Mouse (Mus musculus): ENCODE data around the gene Gprc5b. TPM values are rescaled to one million over a fixed set of nuclear protein-coding genes. Genes with fewer than 3 reads are reported as not detected.

Gprc5b gene
- 0.04 and 0.32 TPM in 2 replicates for total RNA-seq (2015)
- 0.12 TPM in 1 of 2 replicates, not detected in the other for total RNA-seq (2017)

- ATAC-seq (ENCODE audit: poor library complexity, severe bottlenecking): peak; percentile 73
These were observed at the start of gene Gprc5b for GRCm38 (mm10) chr7:118995007-118995406. TSS of gene Gprc5b (minus strand) at chr7:118995211.

GRCm38 (mm10) chr7:119041502-119041901 lies 46.5 kb upstream of the Gprc5b start:
- ATAC-seq (ENCODE audit: poor library complexity, severe bottlenecking): no peak

GRCm38 (mm10) chr7:119037581-119037980 lies 42.6 kb upstream of the Gprc5b start:
- ATAC-seq (ENCODE audit: poor library complexity, severe bottlenecking): no peak

- no peak for ATAC-seq (ENCODE audit: poor library complexity, severe bottlenecking)
These were observed 39.4 kb upstream of the Gprc5b start for GRCm38 (mm10) chr7:119034243-119034961.

DNA sequence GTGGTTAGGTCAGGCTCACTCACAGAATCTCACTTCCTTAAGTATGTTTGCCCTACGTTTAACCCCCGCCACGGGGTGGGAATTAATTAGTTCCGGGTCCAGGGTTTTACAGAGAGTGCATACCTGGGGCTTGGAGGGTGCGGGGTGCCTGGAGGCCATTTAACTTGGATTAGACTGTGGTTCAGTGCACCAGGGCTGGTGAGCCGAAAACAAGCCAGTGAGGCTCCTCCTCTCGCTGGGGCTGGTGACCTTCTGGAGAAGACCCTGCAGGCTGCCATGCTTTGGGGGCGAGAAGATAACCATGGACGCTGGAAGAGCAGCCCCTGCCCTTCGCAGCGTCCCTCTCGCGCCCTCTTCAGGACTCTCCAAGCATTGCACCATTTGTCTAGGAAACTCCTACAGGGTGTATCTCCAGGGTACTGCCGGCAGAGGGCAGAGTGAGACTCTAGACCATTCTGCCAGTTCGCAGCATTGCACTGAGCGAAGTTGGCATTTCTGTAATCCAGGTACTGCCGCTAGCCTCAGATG lies 28.4 kb upstream of the Gprc5b start:
- ATAC-seq (ENCODE audit: poor library complexity, severe bottlenecking): peak; percentile 70

DNA sequence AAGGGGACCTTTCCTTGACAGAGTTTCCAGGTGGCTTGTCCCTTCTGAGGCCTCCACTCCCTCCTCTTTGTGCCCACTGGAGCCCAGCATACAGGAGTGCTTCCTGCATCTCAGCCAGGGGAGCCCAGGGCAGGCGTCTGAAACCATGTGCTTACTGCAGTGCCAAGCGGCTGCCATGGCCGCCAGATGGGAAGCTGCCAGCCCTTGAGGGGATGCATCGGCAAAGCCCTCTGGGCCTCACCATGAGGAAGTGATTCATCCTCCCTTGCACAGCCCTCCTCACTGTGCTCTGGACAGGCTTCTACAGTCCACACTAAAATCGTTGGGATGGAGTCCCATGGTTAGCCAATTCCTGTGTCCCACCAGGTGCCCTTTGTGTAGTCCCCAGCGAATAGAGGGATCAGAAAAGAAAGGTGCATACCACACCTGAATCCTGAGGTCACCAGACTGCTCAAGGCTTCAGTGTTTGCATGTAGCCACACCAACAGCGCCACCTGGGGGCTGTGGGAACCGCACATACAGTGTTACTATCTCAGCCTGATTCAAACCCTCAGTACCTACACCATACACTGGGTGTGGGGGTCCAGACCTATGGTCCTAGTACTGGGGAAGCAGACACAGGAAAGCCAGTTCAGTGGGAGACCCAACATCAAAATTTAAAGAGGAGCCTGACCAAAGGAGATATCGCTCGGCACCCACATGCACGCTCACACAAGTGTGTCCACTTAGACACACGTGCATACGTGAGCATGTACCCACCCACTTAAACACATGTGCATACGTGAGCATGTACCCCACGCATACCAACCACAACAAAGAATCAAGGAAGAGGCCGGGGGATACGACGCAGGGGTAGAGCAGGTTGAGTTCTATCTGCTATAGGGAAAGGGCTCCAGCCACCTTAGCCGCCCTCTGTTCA lies 27.5 kb upstream of the Gprc5b start:
- peak; percentile 41; the same call in 1 of the 2 replicates for ATAC-seq (ENCODE audit: poor library complexity, severe bottlenecking)

GRCm38 (mm10) chr7:119019537-119019936 lies 24.5 kb upstream of the Gprc5b start:
- no peak for ATAC-seq (ENCODE audit: poor library complexity, severe bottlenecking)

- no peak for ATAC-seq (ENCODE audit: poor library complexity, severe bottlenecking)
These were observed 20.7 kb upstream of the Gprc5b start for GRCm38 (mm10) chr7:119015736-119016135.

DNA sequence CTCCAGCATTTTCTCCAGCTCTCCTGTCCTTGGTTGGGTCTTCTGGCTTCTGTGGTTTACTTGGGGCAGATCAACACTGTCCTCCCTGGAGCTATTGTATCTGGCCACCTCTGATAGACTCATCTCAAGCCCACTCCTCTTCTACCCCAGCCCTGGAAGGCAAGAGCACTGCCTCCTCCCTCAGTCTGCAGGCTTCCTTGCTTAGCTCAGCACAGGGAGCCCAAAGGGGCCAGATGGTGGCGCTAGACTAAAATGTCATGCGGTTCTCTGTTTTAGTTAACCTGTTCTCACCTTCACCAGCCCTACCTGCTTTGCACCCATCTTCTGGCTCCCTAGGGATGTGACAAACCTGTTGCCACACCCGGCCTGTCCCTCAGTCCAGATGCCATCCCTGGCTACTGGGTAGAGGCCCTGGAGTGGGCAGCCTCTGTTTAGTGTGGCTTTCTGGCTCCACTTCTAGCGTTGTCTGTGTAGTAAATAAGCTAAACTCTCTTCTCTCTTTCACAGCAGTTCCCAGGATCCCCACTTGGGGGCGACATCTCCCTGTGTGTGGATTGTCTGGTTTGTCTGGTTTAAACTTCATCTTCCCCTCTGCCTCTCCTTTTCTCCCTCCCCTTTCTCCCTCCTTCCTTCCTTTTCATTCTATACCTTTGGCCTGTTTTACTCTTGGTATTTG lies 16.0 kb upstream of the Gprc5b start:
- ATAC-seq (ENCODE audit: poor library complexity, severe bottlenecking): peak; percentile 57; the same call in 1 of the 2 replicates

GRCm38 (mm10) chr7:119002501-119002900 lies 7.5 kb upstream of the Gprc5b start:
- ATAC-seq (ENCODE audit: poor library complexity, severe bottlenecking): no peak

DNA sequence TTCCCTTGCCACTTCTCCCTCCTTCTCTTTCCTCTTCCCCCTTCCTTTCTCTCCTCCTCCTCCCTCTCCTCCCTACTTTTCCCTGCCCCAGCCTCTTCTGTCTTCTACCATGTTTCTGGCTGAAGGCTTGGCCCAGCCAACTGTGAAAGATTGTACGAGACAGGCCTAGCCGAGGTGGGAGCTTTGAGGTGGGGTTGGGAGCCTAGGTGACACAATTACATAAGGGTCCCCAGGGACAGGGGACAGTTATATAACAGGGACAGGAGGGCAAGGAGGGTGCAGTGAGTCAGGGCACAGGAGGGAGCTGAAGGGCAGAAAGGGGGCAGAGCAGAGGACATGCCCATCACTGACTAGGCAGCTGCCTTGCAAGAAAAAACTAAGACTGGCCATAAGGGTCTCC lies 7.0 kb upstream of the Gprc5b start:
- ATAC-seq (ENCODE audit: poor library complexity, severe bottlenecking): no peak

DNA sequence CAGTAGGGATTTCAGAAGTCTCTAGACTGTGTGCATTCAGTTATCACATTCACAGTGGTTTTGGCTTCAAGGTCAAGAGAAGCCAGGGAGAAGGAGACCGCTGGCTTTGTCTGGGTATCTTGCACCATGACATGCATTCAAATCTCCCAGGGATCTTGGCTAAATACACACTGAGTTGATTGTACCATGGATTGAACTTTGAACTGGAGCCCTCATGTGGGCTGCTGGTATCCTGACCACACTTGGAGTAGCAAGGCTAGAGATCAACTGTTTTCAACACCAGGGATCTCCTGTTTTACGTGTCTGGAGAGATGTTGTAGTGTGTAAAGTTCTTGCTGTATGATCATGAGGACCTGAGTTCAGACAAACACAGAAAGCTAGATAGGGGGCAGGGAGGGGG lies 4.8 kb upstream of the Gprc5b start:
- no peak for ATAC-seq (ENCODE audit: poor library complexity, severe bottlenecking)

DNA sequence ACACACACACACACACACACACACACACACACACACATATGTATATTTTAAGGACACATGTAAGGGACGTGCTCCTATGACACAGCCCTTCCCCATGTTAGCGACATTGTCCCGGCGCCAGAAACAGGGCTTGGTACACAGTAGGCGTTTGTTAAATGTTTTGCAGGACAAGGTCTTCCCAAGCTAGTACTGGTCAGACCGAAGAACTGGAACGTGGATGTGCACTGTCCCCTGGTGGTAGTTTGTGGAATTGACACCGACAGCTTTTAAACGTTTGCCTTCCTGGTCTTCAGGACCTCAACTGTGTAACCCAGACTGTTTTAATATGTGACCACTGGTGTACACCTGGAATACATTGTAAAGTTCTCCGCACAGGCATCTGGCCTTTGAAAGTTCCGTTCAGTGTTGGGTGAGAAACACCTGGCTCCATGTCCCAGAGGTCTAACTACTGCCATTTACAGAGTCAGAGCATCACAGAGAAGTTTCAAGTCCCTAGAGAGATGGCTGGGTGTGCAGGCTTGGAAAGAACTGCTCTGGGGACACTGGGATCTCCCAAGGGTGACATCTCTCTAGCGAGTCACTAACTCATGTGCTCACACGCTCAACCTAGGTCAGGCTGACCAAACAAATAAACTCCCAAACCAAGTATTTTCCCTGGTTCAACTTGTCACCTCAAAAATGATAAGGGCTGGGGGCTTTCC lies 1.3 kb upstream of the Gprc5b start:
- ATAC-seq (ENCODE audit: poor library complexity, severe bottlenecking): peak; percentile 74

- no peak for ATAC-seq (ENCODE audit: poor library complexity, severe bottlenecking)
These were observed 660 bp upstream of the Gprc5b start for GRCm38 (mm10) chr7:118995671-118996070.

DNA sequence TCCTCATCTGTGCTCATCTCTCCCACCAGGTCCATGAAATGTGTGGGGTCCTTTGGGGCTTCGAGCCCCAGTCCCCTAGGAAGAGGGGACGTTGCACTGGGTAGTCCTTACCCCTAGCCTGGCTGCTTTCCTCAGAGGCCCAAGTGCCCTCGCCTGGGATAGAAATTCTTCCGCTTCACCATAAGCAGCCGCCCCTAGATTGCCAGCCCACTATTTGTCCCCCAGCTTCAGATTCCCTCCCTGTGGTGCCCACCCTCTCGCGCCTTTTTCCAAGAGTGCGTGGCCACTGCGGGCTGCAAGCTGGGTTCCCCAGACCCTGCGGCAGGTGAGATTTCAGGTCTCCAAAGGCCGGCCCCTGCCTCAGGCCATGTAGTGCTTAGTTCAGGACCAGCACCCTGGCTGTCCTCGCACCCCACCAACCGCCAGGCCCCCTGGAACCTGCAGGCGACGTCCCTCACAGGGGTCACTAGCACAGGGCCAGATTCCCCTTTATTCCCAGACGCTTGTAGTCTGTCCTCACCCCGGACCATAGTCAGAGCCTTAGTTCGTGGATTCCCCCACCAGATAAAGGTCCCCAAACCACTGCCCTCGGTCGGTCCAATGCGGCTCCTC lies 674 bp downstream of the Gprc5b start:
- no peak for ATAC-seq (ENCODE audit: poor library complexity, severe bottlenecking)

DNA sequence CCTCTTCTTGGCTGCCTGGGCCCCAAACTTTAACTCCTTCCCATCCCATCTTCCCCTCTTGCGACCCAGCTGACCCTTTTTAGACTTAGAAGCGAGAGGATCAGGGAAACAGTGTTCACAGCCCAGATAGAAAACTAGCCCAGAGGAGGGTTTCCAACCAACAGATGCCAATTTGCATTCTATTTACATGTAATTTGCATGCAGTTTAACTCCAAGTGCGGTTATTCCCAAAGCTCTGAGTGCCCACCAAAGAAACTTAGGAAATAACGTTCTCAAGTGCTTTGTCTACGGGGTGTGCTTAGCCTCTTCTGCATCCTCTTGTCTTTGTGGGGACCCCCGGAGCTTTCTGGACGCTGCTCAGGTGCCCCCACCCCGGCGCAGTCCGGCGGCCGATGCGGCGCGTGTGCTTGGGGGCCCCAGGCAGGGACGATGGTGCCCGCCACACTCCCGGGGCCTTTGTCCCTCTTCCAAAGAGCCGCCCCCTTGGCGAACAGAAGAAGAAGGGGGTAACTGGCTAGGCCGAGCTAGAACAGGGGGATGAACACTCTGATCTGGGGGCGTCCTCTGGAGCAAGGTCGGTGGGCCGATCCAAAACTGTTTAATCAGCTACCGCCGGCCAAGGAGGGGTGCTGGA lies 1.3 kb downstream of the Gprc5b start:
- no peak for ATAC-seq (ENCODE audit: poor library complexity, severe bottlenecking)

DNA sequence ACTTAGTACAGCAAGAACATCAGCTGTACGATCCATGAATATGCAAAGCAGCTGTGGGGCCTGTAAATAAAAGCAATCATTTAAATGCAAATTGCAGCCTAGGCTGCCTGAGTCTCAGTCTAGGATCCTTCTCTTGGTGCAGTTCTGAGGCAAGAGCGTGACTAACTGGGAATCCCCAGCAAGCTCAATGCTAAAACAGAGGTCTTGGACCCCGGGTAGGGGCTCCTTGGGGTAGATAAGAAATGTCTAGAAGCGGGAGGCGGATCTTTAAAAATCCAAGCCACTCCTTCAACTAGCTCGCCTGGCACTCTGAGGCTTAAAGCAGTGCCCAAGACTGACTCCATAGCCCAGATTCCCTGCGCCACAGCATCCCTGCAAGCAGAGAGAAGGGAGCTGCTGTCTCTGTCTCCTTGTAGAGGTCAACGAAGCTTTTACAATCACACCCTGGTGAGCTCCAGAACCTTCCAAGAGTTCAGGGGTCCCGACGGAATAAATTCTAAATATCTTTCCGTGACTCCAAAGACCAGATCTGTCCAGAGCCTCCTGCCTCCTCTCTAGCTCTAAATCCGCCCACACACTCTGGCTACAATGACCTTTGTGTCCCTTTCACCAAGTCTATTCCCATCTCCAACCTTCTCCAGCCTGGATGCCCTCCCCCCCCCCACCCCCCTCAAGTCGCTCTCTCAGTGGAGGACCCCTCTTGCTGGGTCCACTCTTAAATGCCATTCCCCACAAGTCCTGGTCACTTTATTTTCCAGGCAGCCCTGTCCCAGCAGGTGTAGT lies 2.2 kb downstream of the Gprc5b start:
- no peak for ATAC-seq (ENCODE audit: poor library complexity, severe bottlenecking)

DNA sequence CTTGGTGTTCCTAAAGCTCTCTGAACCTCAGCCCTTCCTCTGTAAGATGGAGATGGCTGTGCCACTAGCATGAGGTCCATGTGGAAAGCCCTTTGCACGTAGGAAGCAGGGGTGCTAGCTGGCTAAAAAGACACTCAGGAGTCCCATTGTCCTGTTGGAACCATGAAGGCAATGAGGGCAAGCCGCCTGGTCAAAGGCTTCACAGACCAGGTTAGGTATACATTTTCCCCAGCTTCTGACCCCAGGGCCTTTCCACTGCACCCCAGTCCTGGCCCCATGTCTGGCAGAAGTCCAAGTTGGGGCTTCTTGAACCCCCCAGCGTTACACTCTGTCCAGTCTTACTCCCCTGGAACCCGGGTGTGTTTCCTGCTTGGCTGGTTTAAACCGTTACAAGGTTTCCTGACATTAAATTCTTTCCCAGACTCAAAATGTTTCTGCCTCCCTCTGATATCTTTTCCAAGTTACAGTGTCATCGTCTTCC lies 2.9 kb downstream of the Gprc5b start:
- ATAC-seq (ENCODE audit: poor library complexity, severe bottlenecking): no peak

All from megakaryocyte, adult 5-6 weeks (primary cell).